Comparison of ENCODE assay signal across 8 mouse cellular contexts in the genomic region with DNA sequence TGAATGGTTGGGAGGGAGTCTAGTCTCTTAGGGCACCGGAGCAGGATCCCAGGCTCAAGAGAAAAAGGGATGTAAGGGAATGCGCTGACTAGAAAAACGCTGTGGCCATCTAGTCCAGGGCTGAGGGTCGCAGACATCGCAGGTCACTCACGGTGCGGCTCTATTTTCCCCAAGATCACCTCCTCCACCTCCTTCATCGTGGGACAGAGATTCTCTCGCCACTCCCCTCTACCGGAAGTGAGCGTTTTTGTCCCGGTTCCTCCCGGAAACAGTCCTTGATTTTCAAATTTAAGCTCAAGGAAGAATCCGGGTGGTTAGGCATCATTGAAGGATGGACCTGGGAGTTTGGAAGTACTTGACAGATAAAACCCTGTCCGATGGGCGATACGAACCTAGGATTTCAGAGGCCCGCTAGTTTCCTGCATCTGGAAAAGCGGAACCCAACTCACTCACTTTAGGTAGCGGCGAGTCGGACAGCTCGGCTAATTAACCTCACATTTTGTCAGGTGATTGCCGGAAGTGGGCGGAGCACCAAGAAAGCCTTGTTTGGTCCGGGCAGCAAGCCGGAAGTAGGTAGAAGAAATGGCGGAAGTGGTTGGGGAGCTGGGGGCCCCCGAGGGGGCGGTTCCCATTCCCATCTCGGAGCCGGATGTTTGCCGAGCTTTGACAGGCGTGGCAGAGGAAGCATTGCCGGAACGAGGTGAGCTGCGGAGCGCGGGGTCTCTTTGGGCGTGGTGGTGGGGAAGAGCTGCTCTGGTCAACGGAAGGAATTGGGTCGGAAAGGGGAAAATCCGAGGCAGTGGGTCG. TPM values are rescaled to one million over a fixed set of nuclear protein-coding genes. Genes with fewer than 3 reads are reported as not detected.
DNase-seq lines count a peak whose midpoint lies in the region; ATAC-seq and TF ChIP-seq lines count a peak whose summit lies in the region.

Gene Zfp408, minus strand, starts transcription at position 239 of the 807 bp plus-strand sequence.
Gene Arhgap1, plus strand, starts transcription at position 308 of the 807 bp plus-strand sequence.

- H3K36me3 ChIP-seq in forebrain, embryonic 10.5 days (replicated peaks) = peaks cover 50% of the 10 kb centered on the region
- peaks cover 44% of the 10 kb centered on the region for H3K36me3 ChIP-seq in heart, embryonic 15.5 days
- H3K36me3 ChIP-seq in liver, embryonic 14.5 days (replicated peaks; ENCODE audit: control insufficient read depth, insufficient read depth, low read depth) = peaks cover 27% of the 10 kb centered on the region
- H3K36me3 ChIP-seq in neural tube, embryonic 11.5 days (ENCODE audit: control insufficient read depth, insufficient read depth, low read length) = peaks cover 23% of the 10 kb centered on the region
- peaks cover 18% of the 10 kb centered on the region for H3K36me3 ChIP-seq in stomach, postnatal 0 days (ENCODE audit: control insufficient read depth, insufficient read depth, low read length)

- H3K9ac ChIP-seq in heart, embryonic 15.5 days = peak within 1 kb of the TSS; percentile 83
- H3K9ac ChIP-seq in liver, embryonic 14.5 days (replicated peaks) = peak within 1 kb of the TSS; percentile 82
- H3K9ac ChIP-seq in neural tube, embryonic 11.5 days (ENCODE audit: low read length) = peak within 1 kb of the TSS; percentile 69
- H3K9ac ChIP-seq in stomach, postnatal 0 days (ENCODE audit: low read length) = peak within 1 kb of the TSS; percentile 80

- TF ChIP-seq CTCF in liver, embryonic 14.5 days (IDR thresholded peaks at IDR 0.05; ENCODE audit: low read depth) = no peak
- 0 out of 2 replicates have a peak, but pooled peaks have one; percentile 3 for TF ChIP-seq CTCF in stomach, postnatal 0 days (IDR thresholded peaks at IDR 0.05; ENCODE audit: low read depth)

- peak within 1 kb of the TSS; percentile 95 for H3K27ac ChIP-seq in forebrain, embryonic 10.5 days
- peak within 1 kb of the TSS; percentile 88 for H3K27ac ChIP-seq in heart, embryonic 15.5 days
- H3K27ac ChIP-seq in liver, embryonic 14.5 days = peak within 1 kb of the TSS; percentile 81
- peak within 1 kb of the TSS; percentile 76; the same call in 1 of the 2 replicates for H3K27ac ChIP-seq in neural tube, embryonic 11.5 days (ENCODE audit: low read depth, low read length)
- peak within 1 kb of the TSS; percentile 94 for H3K27ac ChIP-seq in stomach, postnatal 0 days (replicated peaks)

- ATAC-seq in heart, embryonic 15.5 days (replicated peaks; ENCODE audit: insufficient number of reproducible peaks, insufficient read depth, low FRiP score, low read depth) = peak; percentile 91
- peak; percentile 92 for ATAC-seq in liver, embryonic 14.5 days (ENCODE audit: insufficient read depth)
- peak; percentile 94 for ATAC-seq in neural tube, embryonic 11.5 days (ENCODE audit: insufficient read depth, low FRiP score, low TSS enrichment)
- peak; percentile 93 for ATAC-seq in stomach, postnatal 0 days (ENCODE audit: low FRiP score, low TSS enrichment)

- peak; percentile 93 to 95 for DNase-seq in CD8-positive naive resting alpha-beta T cell, adult 2 months (ENCODE audit: low read depth in 2 of 2, low spot score in 2 of 2)
- DNase-seq in c-Kit-positive CD71-negative TER-119-negative erythroid progenitor cells, embryonic 14.5 days (ENCODE audit: low read depth) = peak; percentile 99
- DNase-seq in forebrain, embryonic 10.5 days (ENCODE audit: extremely low spot score, low spot score) = peak; percentile 99
- peak; percentile 99 for DNase-seq in kidney, postnatal 25 days
- DNase-seq in liver, embryonic 14.5 days (ENCODE audit: low read depth in 3 of 3, low spot score in 3 of 3) = peak; percentile 98 to 99 (median 99)
- DNase-seq in neural tube, embryonic 11.5 days (ENCODE audit: low spot score) = peak; percentile 96
- peak; percentile 99 for DNase-seq in stomach, postnatal 0 days (ENCODE audit: low spot score)

- peak within 1 kb of the TSS; percentile 94 for H3K4me2 ChIP-seq in heart, embryonic 15.5 days
- peak within 1 kb of the TSS; percentile 96 for H3K4me2 ChIP-seq in liver, embryonic 14.5 days (ENCODE audit: low read depth)
- peak within 1 kb of the TSS; percentile 97 for H3K4me2 ChIP-seq in neural tube, embryonic 11.5 days (ENCODE audit: low read depth)
- H3K4me2 ChIP-seq in stomach, postnatal 0 days (replicated peaks; ENCODE audit: low read depth) = peak within 1 kb of the TSS; percentile 97

- peaks cover 24% of the 10 kb centered on the region for H3K4me1 ChIP-seq in forebrain, embryonic 10.5 days
- H3K4me1 ChIP-seq in heart, embryonic 15.5 days (replicated peaks) = peaks cover 49% of the 10 kb centered on the region
- peaks cover 10% of the 10 kb centered on the region in 2 experiments for H3K4me1 ChIP-seq in liver, embryonic 14.5 days (replicated peaks; ENCODE audit: control insufficient read depth in 2 of 2, insufficient read depth in 2 of 2, low read length in 1 of 2)
- peaks cover 14% of the 10 kb centered on the region for H3K4me1 ChIP-seq in neural tube, embryonic 11.5 days (ENCODE audit: control insufficient read depth, insufficient read depth, low read length)
- peaks cover 4% of the 10 kb centered on the region; the same call in 1 of the 2 replicates for H3K4me1 ChIP-seq in stomach, postnatal 0 days (replicated peaks; ENCODE audit: control insufficient read depth, insufficient read depth)

- WGBS in forebrain, embryonic 10.5 days = under 1% methylated on average over 44 of the region's 44 CpGs
- WGBS in heart, embryonic 15.5 days = under 1% methylated on average over 44 of the region's 44 CpGs
- under 1% methylated on average over 44 of the region's 44 CpGs for WGBS in liver, embryonic 14.5 days (ENCODE audit: insufficient replicate concordance)
- WGBS in neural tube, embryonic 11.5 days = under 1% methylated on average over 44 of the region's 44 CpGs
- under 1% methylated on average over 44 of the region's 44 CpGs for WGBS in stomach, postnatal 0 days

- peak; percentile 26; the same call in 1 of the 2 replicates for TF ChIP-seq EP300 in liver, embryonic 14.5 days (IDR thresholded peaks at IDR 0.05; ENCODE audit: low read depth)
- no peak for TF ChIP-seq EP300 in stomach, postnatal 0 days (optimal IDR thresholded peaks at IDR 0.05)

- no peaks in the 10 kb centered on the region for H3K9me3 ChIP-seq in forebrain, embryonic 10.5 days
- H3K9me3 ChIP-seq in heart, embryonic 15.5 days (replicated peaks) = no peaks in the 10 kb centered on the region
- no peaks in the 10 kb centered on the region for H3K9me3 ChIP-seq in liver, embryonic 14.5 days (ENCODE audit: control insufficient read depth, low read length)
- no peaks in the 10 kb centered on the region for H3K9me3 ChIP-seq in neural tube, embryonic 11.5 days (ENCODE audit: control insufficient read depth, low read length)
- no peaks in the 10 kb centered on the region for H3K9me3 ChIP-seq in stomach, postnatal 0 days (ENCODE audit: control insufficient read depth, low read length)

- peak within 1 kb of the TSS; percentile 92 for H3K4me3 ChIP-seq in forebrain, embryonic 10.5 days
- peak within 1 kb of the TSS; percentile 67 for H3K4me3 ChIP-seq in heart, embryonic 15.5 days
- H3K4me3 ChIP-seq in liver, embryonic 14.5 days (ENCODE audit: insufficient read depth in 1 of 2, low read depth in 2 of 2, low read length in 2 of 2) = peak within 1 kb of the TSS; percentile 90 to 100
- H3K4me3 ChIP-seq in neural tube, embryonic 11.5 days (ENCODE audit: low read depth, low read length) = peak within 1 kb of the TSS; percentile 54
- H3K4me3 ChIP-seq in stomach, postnatal 0 days (ENCODE audit: low read depth, low read length) = peak within 1 kb of the TSS; percentile 85

- H3K27me3 ChIP-seq in forebrain, embryonic 10.5 days (ENCODE audit: poor library complexity, severe bottlenecking) = no peaks in the 10 kb centered on the region
- no peaks in the 10 kb centered on the region for H3K27me3 ChIP-seq in heart, embryonic 15.5 days
- H3K27me3 ChIP-seq in liver, embryonic 14.5 days (ENCODE audit: control insufficient read depth, insufficient read depth, low read length) = no peaks in the 10 kb centered on the region
- no peaks in the 10 kb centered on the region for H3K27me3 ChIP-seq in neural tube, embryonic 11.5 days (ENCODE audit: control insufficient read depth, insufficient read depth, low read length)
- H3K27me3 ChIP-seq in stomach, postnatal 0 days (ENCODE audit: control insufficient read depth, insufficient read depth, low read length) = no peaks in the 10 kb centered on the region

RNA-seq across cellular contexts. Expression of gene Zfp408, which starts in this region (rescaled TPM):
- polyA plus RNA-seq in forebrain, embryonic 10.5 days (2016; fragmentation: Nextera tagmentation; extraction: Ambion mirVana) = 10.1 and 11.6 TPM in 2 replicates
- 6.6 and 7.6 TPM in 2 replicates for polyA plus RNA-seq in heart, embryonic 15.5 days (2015; fragmentation: Nextera tagmentation; extraction: Ambion mirVana)
- polyA plus RNA-seq in liver, embryonic 14.5 days (2012; rRNA removed) = 5.1 and 5.4 TPM in 2 replicates
- 1.0 and 1.2 TPM in 2 replicates for polyA plus RNA-seq in liver, embryonic 14.5 days (2014; fragmentation: Nextera tagmentation; extraction: Ambion mirVana)
- polyA plus RNA-seq in neural tube, embryonic 11.5 days (2014; fragmentation: Nextera tagmentation; extraction: Ambion mirVana) = 5.6 and 5.9 TPM in 2 replicates
- 3.7 and 4.2 TPM in 2 replicates for polyA plus RNA-seq in stomach, postnatal 0 days (2015; fragmentation: Nextera tagmentation; extraction: Ambion mirVana)

RNA-seq across cellular contexts. Expression of gene Arhgap1, which starts in this region (rescaled TPM):
- 67.4 and 70.0 TPM in 2 replicates for polyA plus RNA-seq in forebrain, embryonic 10.5 days (2016; fragmentation: Nextera tagmentation; extraction: Ambion mirVana)
- 105 and 129 TPM in 2 replicates for polyA plus RNA-seq in heart, embryonic 15.5 days (2015; fragmentation: Nextera tagmentation; extraction: Ambion mirVana)
- 22.4 and 25.8 TPM in 2 replicates for polyA plus RNA-seq in liver, embryonic 14.5 days (2012; rRNA removed)
- polyA plus RNA-seq in liver, embryonic 14.5 days (2014; fragmentation: Nextera tagmentation; extraction: Ambion mirVana) = 32.1 and 37.3 TPM in 2 replicates
- 87.0 and 90.9 TPM in 2 replicates for polyA plus RNA-seq in neural tube, embryonic 11.5 days (2014; fragmentation: Nextera tagmentation; extraction: Ambion mirVana)
- 98.9 and 105 TPM in 2 replicates for polyA plus RNA-seq in stomach, postnatal 0 days (2015; fragmentation: Nextera tagmentation; extraction: Ambion mirVana)

Comparison
In these comparisons a context has a peak if more than half of its experiments do, and no peak if none do; other contexts are left out.
1. Peak in every context shown above with its lines: DNase-seq, ATAC-seq, H3K4me3 ChIP-seq and H3K27ac ChIP-seq.